Mouse (Mus musculus): Measurements from ENCODE around the gene Slc30a2. TPM values are rescaled to one million over a fixed set of nuclear protein-coding genes. Genes with fewer than 3 reads are reported as not detected.

Gene Slc30a2
- total RNA-seq, 2 experiments from 2014 or later, result 0.07 TPM; not detected in 1

DNA sequence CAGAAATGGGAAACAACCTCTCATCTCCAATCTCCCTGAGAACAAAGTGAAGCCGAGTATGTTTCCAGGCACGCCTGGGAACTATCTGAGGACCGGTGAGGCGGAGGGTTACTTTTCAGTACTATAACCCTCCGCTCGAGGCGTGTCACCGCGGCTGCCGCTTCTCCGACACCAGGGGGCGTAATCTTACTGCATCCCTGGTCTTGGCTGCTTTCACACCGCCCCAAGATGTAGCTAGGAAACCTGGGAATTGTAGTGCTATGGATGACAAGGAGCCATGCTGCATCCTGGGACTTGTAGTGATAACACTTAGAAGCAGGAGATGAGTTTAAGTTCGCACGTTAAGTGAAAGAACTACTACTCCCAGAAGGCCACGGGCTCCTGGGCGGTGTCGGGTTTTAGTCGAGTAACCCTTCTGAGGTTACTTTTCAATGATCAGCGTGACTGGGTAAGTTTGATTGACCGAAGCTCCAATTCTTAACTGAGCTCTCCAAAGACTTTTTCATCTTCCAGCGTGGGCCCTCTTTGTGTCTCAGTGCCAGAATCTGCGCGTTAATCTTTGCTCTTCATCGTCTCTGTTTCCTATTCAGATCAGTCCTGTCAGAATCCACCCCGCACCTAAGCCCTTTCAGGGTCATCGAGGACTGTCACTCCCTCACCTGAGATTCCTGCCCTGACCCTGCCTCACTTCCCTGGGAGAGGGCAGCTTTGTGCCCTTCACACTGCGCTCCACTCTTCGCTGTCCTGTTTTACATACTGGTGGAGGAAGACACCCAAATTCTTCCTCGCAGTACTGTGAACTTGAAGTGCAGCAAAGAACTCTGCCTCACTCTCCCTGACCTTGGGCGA lies 53.2 kb downstream of the Slc30a2 start, which contains the start of gene Pafah2:
Gene Pafah2, plus strand, starts transcription at position 344 of the 849 bp plus-strand sequence.
- peak; percentile 97 for ATAC-seq (replicated peaks; ENCODE audit: poor library complexity)

DNA sequence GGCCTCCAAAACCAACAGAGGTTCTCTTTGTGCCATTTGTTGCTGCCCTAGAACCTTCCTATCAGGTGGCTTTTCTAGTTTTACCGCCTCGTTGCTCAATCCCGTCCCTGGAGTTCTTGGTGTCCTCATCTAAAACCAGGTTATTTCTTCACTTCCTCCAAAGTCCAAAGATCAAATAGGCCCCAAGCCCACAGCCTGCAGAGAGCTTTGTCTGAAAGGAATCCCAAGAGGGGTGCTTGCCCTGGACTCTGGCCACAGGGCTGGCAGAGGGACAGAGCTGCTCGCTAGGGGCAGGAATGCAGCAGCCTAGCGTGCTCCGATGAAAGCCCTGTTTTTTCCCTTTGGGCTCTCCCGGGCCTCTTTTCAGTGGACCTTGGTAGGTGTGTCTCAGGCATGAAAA lies 54.1 kb downstream of the Slc30a2 start:
- peak; percentile 10 for ATAC-seq (replicated peaks; ENCODE audit: poor library complexity)

DNA sequence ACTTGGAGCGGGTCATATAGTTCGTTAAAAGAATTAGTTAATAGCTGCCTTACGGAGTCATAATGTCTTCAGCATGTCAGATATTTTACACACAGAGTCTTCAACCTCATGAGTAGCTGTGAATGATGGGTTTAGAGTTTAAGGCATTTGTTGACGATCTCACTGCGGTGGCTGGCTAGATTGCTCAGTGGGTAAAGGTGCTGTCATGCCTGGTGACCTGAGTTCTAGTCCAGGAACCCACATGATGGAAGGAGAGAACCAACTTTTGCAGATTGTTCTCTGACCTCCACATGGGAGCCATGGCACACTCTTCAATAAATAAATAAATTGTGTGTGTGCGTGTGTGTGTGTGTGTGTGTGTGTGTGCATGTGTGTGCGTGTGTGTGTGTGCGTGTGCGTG lies 54.8 kb downstream of the Slc30a2 start:
- ATAC-seq (replicated peaks; ENCODE audit: poor library complexity), result no peak

DNA sequence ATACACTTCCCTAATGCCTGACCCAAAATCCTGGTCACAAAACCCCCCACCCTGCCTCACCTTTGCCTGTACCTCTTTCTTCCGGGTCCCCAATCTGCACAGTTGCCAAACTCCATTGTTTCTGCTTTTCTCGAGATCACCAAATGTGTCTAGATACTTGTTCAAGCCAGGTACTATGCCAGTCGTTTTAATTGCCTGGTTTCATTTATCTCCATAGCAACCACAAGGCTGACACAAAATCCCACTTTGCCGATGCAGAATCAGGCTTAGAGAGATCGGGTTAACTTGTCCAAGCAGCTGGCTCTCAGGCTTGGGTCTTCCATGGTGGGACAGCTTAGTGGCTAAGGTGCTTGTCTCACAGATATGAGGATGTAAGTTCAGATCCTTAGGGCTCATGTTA lies 57.2 kb downstream of the Slc30a2 start:
- ATAC-seq (replicated peaks; ENCODE audit: poor library complexity), result no peak

DNA sequence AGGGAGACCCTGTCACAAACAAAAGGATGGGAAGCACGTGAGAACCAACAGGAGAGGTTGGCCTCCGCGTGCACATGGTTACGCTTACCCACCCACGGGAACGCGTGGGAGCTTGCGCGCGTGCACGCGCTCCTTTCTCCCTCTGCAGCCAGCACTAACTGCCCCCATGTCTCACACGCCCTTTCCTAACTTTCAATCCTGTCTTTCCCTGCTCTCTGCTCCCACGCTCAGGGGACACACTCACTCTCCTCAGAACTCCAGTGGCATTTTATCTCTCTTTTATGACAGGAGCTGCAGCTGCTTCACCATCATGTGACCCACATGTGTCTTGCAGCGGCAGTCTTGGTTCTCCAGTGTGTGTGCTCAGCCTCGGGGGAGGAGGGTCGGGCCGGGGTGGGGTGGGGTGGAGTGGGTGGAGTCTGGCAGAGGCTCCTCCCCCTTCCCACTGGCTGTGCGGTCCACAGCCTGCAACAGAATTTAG lies 58.2 kb downstream of the Slc30a2 start:
- peak; percentile 71 for ATAC-seq (replicated peaks; ENCODE audit: poor library complexity)

DNA sequence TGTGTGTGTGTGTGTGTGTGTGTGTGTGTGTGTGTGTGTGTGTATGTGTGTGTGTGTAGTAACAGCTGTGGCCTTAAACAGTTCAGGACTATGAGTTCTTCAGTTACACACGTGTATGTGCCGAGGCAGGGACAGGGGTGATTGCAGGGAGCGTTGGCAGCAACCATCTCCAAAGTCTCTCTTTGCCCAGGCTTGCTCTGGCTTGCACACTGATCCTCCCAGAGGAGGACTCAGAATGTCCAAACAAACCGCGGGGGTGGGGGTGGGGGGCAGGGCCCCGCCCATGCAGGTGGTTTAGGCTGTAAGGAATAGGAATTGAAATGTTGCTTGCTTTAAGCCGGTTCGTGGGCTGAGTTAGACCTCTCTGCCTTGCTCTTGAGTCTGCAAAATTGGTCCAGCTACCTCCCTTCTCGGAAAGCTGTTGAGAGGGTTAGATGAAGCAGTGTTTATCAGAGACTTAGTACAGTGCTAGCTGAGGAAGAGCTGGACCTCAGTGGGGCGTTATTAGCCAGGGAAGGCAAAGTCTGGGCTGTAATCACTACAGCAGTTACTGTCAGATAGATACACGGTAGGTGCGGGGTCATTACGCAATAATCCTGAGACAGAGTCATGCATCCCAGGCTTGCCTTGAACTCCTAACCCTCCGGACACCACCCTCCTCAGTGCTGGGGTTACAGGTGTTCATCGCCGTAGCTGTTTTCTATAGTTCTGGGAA lies 59.0 kb downstream of the Slc30a2 start:
- 0 out of 2 replicates have a peak, but pooled peaks have one; percentile 9 for ATAC-seq (replicated peaks; ENCODE audit: poor library complexity)

DNA sequence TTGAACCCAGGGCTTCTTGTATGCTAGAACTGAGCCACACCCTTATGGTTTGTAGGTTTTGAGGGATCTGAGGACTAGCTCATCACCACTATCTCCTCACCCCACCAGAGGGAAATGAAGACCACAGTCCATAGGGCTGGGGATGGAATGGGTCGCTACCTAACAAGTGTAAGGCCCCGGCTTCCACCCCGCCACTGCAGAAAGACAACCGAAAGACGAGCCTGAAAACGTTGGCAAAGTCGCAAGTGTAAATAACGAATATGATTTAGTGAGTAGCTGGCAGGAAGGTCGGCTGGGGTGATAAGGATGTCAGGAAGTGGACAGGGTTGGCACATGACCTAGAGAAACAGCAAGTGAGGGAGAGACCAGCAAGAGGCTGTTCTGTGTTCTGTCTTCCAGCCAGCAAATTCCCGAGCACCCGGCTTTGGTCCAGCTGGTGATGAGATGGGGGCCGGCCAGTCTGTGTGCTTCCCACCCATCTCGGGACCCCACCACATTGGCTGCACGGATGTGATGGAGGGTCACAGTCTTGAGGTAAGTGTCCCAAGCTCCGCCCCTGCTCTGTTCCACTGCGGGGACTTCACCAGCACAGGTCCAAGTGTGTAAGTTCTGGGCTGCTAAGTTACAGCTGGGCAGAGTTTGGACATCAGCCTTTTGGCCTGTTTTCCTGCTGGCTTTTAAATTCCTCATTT lies 59.7 kb downstream of the Slc30a2 start:
- peak; percentile 42 for ATAC-seq (replicated peaks; ENCODE audit: poor library complexity)

DNA sequence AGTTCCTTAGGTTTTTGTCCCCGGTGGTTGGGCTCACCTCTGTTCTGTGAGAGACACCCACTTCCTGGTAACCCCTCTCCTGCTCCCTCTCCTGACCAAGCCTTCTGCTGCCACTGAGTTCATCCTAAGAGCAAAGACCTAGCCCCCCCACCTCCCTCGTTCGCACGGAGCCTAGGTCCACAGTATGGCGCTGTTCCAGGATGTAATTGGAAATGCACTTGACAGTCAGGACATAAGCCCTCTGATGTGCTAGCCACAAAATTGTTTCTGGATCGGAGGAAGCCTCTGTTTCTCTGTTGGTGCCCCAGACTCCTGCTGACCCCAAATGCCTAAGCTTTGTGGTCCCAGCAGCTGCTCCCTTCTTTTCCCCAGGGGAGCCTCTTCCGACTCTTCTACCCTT lies 60.7 kb downstream of the Slc30a2 start:
- ATAC-seq (replicated peaks; ENCODE audit: poor library complexity), result peak; percentile 15; the same call in 1 of the 2 replicates

Other genes with a start within 250 kb of the Slc30a2 start
- 291 and 358 TPM in 2 replicates for gene Cd52, start 248.1 kb upstream of the Slc30a2 start, total RNA-seq (2015)
- gene Cd52, start 248.1 kb upstream of the Slc30a2 start, total RNA-seq (2017), result 339 and 505 TPM in 2 replicates
- 9.2 and 10.7 TPM in 2 replicates for gene Ubxn11, start 240.6 kb upstream of the Slc30a2 start, total RNA-seq (2015)
- gene Ubxn11, start 240.6 kb upstream of the Slc30a2 start, total RNA-seq (2017), result 6.5 and 7.3 TPM in 2 replicates
- 724 and 761 TPM in 2 replicates for gene Sh3bgrl3, start 214.4 kb upstream of the Slc30a2 start, total RNA-seq (2015)
- 230 and 307 TPM in 2 replicates for gene Sh3bgrl3, start 214.4 kb upstream of the Slc30a2 start, total RNA-seq (2017)
- gene Cep85, start 156.1 kb upstream of the Slc30a2 start, total RNA-seq (2015), result 14.5 and 27.8 TPM in 2 replicates
- 33.8 and 41.0 TPM in 2 replicates for gene Cep85, start 156.1 kb upstream of the Slc30a2 start, total RNA-seq (2017)
- not detected in 2 replicates for gene Gm7534, start 140.2 kb upstream of the Slc30a2 start, total RNA-seq (2015)
- not detected in 2 replicates for gene Gm7534, start 140.2 kb upstream of the Slc30a2 start, total RNA-seq (2017)
- not detected in 2 replicates for gene Catsper4, start 115.8 kb upstream of the Slc30a2 start, total RNA-seq (2015)
- not detected in 2 replicates for gene Catsper4, start 115.8 kb upstream of the Slc30a2 start, total RNA-seq (2017)
- gene Cnksr1, start 104.8 kb upstream of the Slc30a2 start, total RNA-seq (2015), result not detected in 2 replicates
- gene Cnksr1, start 104.8 kb upstream of the Slc30a2 start, total RNA-seq (2017), result not detected in 2 replicates
- gene E130218I03Rik, start 99.5 kb upstream of the Slc30a2 start, total RNA-seq (2015), result not detected in 2 replicates
- 0.14 TPM in 1 of 2 replicates, not detected in the other for gene E130218I03Rik, start 99.5 kb upstream of the Slc30a2 start, total RNA-seq (2017)
- 11.7 and 11.8 TPM in 2 replicates for gene Zfp593, start 97.6 kb upstream of the Slc30a2 start, total RNA-seq (2015)
- gene Zfp593, start 97.6 kb upstream of the Slc30a2 start, total RNA-seq (2017), result 12.5 and 12.7 TPM in 2 replicates
- gene Gm30191, start 96.2 kb upstream of the Slc30a2 start, total RNA-seq (2015), result not detected in 2 replicates
- gene Gm30191, start 96.2 kb upstream of the Slc30a2 start, total RNA-seq (2017), result not detected in 2 replicates
- not detected in 2 replicates for gene Grrp1, start 89.1 kb upstream of the Slc30a2 start, total RNA-seq (2015)
- gene Grrp1, start 89.1 kb upstream of the Slc30a2 start, total RNA-seq (2017), result not detected in 2 replicates
- 23.4 and 25.9 TPM in 2 replicates for gene Pdik1l, start 55.3 kb upstream of the Slc30a2 start, total RNA-seq (2015)
- 32.7 and 34.0 TPM in 2 replicates for gene Pdik1l, start 55.3 kb upstream of the Slc30a2 start, total RNA-seq (2017)
- gene Trim63, start 28.1 kb upstream of the Slc30a2 start, total RNA-seq (2015), result not detected in 2 replicates
- gene Trim63, start 28.1 kb upstream of the Slc30a2 start, total RNA-seq (2017), result not detected in 2 replicates
- not detected in 2 replicates for gene Extl1, start 40.7 kb downstream of the Slc30a2 start, total RNA-seq (2015)
- not detected in 2 replicates for gene Extl1, start 40.7 kb downstream of the Slc30a2 start, total RNA-seq (2017)
- 14.0 and 21.2 TPM in 2 replicates for gene Pafah2, start 53.1 kb downstream of the Slc30a2 start, total RNA-seq (2015)
- gene Pafah2, start 53.1 kb downstream of the Slc30a2 start, total RNA-seq (2017), result 14.5 and 16.2 TPM in 2 replicates
- 794 and 868 TPM in 2 replicates for gene Stmn1, start 125.1 kb downstream of the Slc30a2 start, total RNA-seq (2015)
- 1,207 and 1,242 TPM in 2 replicates for gene Stmn1, start 125.1 kb downstream of the Slc30a2 start, total RNA-seq (2017)
- gene Paqr7, start 153.5 kb downstream of the Slc30a2 start, total RNA-seq (2015), result 5.2 and 7.3 TPM in 2 replicates
- 11.1 and 13.5 TPM in 2 replicates for gene Paqr7, start 153.5 kb downstream of the Slc30a2 start, total RNA-seq (2017)
- gene Aunip, start 167.8 kb downstream of the Slc30a2 start, total RNA-seq (2015), result 11.8 and 14.6 TPM in 2 replicates
- gene Aunip, start 167.8 kb downstream of the Slc30a2 start, total RNA-seq (2017), result 24.3 and 30.6 TPM in 2 replicates
- gene Mtfr1l, start 192.2 kb downstream of the Slc30a2 start, total RNA-seq (2015), result 59.1 and 69.8 TPM in 2 replicates
- gene Mtfr1l, start 192.2 kb downstream of the Slc30a2 start, total RNA-seq (2017), result 42.7 and 51.0 TPM in 2 replicates
- 31.0 and 32.8 TPM in 2 replicates for gene Selenon, start 209.0 kb downstream of the Slc30a2 start, total RNA-seq (2015)
- gene Selenon, start 209.0 kb downstream of the Slc30a2 start, total RNA-seq (2017), result 6.0 and 7.0 TPM in 2 replicates

All from megakaryocyte progenitor cell, adult 5-6 weeks (primary cell).